Mouse (Mus musculus) left cerebral cortex, postnatal 36 days (tissue): Measurements from ENCODE around the gene Wscd2. TPM values are rescaled to one million over a fixed set of nuclear protein-coding genes. Genes with fewer than 3 reads are reported as not detected.
"Not testable (repeated sequence)": the region's sequence is repeated elsewhere in the genome, so short reads cannot be mapped to it uniquely, and the experiment has no call there.

Experiments used
- DNase-seq, 2 experiments: peaks; one replicate each; pipeline ENCODE4 v3.0.0; 2021 to 2022; ENCODE audit warnings: low spot score in 2 of 2, mixed read lengths in 1 of 2
- intact Hi-C: fragments of 180-260 bp; cut with DNase I; formaldehyde crosslinking; loops from one replicate; pipeline ENCODE4 v1.15.1; 2025
- total RNA-seq, 2 experiments: library from RNA; stranded (reverse); gene quantifications; 2 replicates each; pipeline ENCODE4 v1.2.3; 2021

Wscd2 gene
- total RNA-seq, 2 experiments from 2014 or later, result 51.5 to 66.8 TPM

DNA sequence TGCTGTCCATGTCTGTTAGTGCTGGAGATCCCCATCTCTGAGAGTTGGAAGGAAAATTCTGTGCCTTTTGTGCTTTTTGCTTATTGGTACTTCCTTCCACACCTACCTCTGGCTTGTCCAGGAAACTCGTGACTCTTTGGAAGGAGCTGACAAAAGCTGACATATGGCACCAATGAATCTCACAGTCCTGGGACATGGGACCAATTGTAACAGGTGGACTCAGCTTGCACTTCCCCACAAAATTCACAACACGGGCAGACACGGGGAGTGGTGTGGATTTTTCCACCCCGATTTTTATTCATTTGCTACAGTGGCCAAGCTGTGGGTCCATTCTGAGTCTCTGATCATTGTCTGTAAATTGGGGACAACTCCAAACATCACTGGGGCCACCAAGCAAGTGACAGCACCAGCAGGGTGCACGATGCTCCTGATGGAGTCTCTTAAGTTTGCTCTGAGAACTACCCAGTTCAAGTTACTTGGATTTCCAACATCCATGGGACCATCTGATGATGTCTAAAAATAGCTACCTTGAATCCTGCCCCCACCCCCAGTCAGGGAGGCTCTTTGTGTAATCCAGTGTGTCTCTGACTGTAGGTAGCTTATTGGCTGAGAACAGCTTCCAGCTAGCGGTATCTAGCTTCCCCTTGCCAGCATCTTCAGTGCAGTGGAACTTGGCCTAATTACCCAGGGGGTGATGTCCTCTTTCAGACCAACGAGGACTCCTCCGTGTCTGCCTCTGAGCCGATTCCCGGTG is 75.1 kb downstream of the Wscd2 start:
- DNase-seq, result no peak
- intact Hi-C loops, result no loop called here

- no peak for DNase-seq
- intact Hi-C loops, result no loop called here
Measured at GRCm38 (mm10) chr5:113565858-113566257, 75.7 kb downstream of the Wscd2 start.

GRCm38 (mm10) chr5:113570056-113570717 is 80.1 kb downstream of the Wscd2 start:
- no peak for DNase-seq
- intact Hi-C loops, result no loop called here

DNA sequence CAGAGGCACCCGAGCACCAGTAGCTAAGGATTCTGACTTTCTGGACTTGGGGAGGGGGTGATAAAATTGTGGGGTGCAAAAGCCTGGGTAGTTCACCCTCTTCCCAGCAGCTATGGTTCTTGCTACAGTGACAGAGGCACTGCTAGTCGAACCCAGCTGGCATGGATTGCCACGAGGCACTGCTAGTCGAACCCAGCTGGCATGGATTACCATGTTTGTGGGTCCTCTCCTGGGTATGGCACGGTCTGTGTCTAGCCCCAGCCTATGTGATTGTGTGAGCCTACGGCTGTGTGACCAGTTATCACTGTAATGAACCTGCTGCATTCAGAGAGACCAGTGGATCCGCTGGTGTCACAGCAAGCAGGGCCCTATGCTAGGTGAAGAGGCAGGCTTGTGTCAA is 87.4 kb downstream of the Wscd2 start:
- no peak for DNase-seq
- intact Hi-C loops, result loop anchor here (5.0 kb wide), 1 partner anchor 200 kb away; no protein-coding TSS in a partner anchor

GRCm38 (mm10) chr5:113578428-113578827 is 88.3 kb downstream of the Wscd2 start:
- intact Hi-C loops, result loop anchor here (5.0 kb wide), 1 partner anchor 201 kb away; no protein-coding TSS in a partner anchor
- no peak for DNase-seq

DNA sequence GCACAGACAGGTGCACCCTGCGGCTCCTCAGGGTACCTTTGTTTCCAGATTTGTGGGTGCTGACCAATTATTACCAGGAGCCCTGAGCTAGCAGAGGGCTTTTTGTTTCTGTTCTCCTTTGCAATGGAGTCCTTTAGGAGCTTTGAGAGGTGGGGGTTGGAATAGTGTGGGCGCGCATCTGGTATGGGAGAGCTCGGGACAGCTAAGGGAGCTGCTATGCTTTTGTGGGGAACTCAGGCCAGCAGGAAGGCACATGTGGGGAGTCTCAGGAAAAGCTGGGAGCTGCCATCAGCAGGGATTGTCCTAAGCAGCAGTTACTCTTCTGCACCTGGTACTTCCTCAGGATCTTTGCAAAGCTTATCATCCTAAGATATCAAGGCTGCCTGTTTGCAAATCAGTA is 89.0 kb downstream of the Wscd2 start:
- intact Hi-C loops, result loop anchor here (5.0 kb wide), 1 partner anchor 202 kb away; no protein-coding TSS in a partner anchor
- no peak for DNase-seq

GRCm38 (mm10) chr5:113580248-113580647 is 90.1 kb downstream of the Wscd2 start:
- intact Hi-C loops, result no loop called here
- DNase-seq, result peak in 1 of 2 experiments; percentile 5

DNA sequence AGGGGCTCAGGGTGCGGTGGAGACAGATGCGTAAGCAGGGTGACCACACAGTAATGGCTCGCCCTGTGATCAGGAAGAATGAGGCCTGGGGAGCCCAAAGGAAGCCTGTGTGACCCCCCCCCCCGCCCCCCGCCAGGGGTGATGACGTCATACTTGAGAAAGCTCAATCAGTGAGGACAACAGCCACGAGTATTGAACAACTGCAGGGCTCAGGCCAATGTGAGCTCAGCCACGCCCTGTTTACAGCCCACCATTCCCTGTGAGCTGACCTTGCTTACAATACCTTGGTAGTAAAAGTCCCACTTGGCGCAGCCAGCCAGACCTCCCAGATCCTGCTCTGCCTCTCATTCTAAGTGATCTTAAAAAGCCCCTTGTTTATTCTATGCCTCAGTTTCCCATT is 90.7 kb downstream of the Wscd2 start:
- DNase-seq, result no peak
- intact Hi-C loops, result no loop called here

DNA sequence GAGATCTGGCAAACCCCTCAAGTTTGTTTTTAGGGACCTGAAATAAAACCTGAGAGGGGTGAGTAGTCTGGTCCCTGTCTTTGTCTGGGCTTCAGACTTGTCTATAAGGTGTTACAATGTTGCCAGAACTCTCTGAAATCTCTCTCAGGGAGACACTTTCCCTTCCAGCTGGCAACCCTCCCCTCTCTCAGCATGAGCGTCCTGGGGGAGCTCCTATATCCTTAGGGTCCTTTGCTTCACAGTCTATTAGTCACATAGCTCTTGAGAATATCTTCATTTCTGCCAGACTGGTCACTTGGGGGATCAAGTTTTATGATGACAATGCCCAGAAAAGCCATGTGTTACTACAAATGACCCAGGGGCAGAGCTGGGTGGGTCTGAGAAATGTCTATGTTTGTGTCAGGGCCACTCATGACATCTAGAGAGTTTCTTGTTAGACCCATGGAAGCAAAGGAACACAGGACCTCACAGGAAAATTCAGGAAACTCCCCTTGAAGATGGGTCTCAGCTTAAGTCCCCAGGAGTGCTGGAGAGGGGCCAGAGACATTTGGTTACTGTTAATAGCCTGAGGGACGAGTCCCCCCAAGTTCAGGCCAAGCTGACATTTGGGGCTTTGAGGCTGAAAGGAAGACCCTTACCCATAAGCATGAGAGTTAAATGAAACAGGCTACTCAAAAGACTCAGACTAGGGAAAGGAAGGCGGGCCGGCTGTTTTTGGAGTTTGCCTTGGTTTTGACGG is 93.5 kb downstream of the Wscd2 start:
- DNase-seq, result no peak
- intact Hi-C loops, result no loop called here

GRCm38 (mm10) chr5:113584439-113584838 is 94.3 kb downstream of the Wscd2 start:
- no peak for DNase-seq
- intact Hi-C loops, result no loop called here

DNA sequence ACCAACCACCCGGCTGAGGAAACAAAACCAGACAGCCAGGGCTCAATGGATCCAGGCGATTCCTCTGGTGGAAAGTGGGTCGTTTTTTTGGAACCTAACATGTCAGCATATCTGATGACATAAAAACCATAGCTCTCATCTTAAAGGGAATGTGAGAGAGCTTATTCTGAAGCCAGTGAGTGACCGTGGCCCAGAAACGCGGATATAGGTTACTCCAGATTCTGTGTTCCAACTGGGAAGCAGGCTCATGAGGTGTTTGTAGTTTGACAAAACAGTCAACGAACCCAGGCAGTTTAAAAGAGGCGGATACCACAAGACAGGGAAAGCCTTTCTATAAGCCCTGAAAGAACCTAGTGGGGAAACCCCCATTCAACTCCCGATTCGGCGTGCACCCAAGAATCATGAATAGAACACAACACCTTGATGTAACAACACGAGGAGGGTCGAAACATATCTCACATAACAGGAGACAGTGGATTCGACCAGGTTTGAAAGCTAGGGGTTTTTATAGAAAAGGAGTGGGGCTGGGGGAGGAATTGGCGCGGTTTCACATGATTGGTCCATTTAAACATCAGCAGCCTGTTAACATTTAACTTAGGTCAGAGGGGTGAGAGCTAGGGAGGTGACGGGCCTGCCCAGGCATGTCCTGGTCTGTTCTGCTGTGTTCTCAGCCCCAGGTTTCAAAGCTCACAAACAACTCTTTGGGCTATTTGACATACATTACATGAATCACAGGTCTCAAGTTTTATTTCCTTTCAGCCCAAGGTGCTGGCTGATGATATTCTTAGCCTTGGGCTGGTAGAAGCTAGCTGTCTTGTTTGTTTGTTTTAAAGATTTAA is 95.7 kb downstream of the Wscd2 start:
- intact Hi-C loops, DNase-seq: not testable (repeated sequence)

GRCm38 (mm10) chr5:113586458-113586849 is 96.3 kb downstream of the Wscd2 start:
- peak in 1 of 2 experiments; percentile 4 for DNase-seq

GRCm38 (mm10) chr5:113590010-113590640 is 100.0 kb downstream of the Wscd2 start:
- DNase-seq, result no peak
- intact Hi-C loops, result loop anchor here (2.0 to 5.0 kb wide), 3 partner anchors 98 to 193 kb away; partner anchors contain the start of gene Wscd2

More at GRCm38 (mm10) chr5:113586458-113586849, 96.3 kb downstream of the Wscd2 start:
- intact Hi-C loops, result not testable (repeated sequence)

DNA sequence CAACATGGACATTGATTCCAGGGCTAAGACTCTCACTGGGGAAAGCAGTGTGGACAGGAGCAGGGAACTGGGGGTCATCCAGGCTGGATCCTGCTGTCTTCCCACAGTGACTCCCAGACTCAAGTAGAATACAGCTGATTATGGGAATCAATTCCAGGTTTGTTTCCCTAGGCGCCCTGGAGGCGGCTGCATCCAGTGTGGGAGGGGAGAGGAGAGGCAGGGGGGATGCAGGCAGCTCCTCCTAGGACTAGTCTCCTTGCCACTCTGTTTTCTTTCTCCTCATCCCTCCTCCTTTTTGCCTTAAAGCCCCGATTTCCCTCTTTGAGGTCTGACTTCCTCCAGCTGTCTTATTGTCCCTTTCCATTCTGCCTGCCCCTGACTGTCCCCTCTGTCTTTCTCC is 101.0 kb downstream of the Wscd2 start:
- intact Hi-C loops, result loop anchor here (2.0 to 5.0 kb wide), 3 partner anchors 99 to 194 kb away; partner anchors contain the start of gene Wscd2
- DNase-seq, result peak in 1 of 2 experiments; percentile 40

DNA sequence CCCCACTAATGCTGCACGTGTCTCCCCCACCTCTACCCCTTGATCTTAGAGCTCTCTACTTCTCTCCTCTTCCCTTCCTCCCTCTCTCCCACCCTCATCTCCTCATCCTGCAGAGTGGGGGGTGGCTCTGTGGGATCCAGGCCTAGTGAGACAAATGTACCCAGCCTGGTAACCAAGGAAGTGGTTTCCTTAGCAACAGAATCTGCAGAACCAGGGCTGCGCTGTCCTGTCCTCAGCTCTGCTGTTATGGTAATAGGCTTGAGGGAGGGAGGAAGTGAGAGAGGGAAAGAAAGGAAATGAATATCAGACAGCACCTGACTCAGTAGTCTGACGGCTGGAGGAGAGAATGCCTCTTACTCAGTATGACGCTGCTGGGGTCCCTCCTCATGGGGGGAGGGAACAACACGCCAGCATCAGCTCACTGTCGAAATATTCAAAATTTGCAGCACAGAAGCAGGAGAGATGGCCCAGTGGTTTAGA is 101.7 kb downstream of the Wscd2 start:
- peak; percentile 77 to 85 for DNase-seq
- intact Hi-C loops, result loop anchor here (2.0 to 5.0 kb wide), 3 partner anchors 99 to 194 kb away; partner anchors contain the start of gene Wscd2

DNA sequence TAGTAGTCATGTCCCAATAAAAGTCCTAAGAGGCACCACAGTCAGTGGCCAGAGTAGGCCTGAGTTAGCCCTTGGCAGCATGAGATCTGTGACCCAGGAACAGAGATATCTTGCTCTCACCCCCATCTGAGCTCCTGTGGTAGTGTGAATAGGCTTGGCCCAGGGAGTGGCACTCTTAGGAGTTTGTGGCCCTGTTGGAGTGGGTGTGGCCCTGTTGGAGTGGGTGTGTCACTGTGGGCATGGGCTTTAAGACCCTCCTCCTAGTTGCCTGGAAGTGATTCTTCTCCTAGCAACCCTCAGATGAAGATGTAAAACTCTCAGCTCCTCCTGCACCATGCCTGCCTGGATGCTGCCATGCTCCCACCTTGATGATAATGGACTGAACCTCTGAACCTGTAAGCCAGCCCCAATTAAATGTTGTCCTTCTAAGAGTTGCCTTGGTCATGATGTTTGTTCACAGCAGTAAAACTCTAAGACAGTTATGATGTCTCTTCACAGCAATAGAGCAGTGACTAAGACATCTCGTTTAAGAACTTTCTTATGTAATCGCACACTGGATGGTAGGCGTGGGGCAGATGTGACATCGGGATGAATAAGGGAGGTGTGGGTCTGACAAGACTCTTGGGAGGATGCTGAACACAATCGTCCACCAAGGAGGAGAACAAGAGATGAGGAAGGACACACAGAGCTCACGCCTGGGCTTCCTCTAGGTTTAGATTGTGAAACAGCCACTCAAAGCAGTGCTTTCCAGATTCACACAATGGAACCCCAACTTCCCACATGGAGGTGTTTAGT is 104.0 kb downstream of the Wscd2 start:
- DNase-seq, result peak; percentile 69
- intact Hi-C loops, result loop anchor here (5.0 kb wide), 2 partner anchors 102 to 197 kb away; partner anchors contain the start of gene Wscd2

GRCm38 (mm10) chr5:113596252-113596651 is 106.1 kb downstream of the Wscd2 start:
- DNase-seq, result no peak
- intact Hi-C loops, result no loop called here
